ENCODE assay signal across 8 mouse cellular contexts in the genomic region with DNA sequence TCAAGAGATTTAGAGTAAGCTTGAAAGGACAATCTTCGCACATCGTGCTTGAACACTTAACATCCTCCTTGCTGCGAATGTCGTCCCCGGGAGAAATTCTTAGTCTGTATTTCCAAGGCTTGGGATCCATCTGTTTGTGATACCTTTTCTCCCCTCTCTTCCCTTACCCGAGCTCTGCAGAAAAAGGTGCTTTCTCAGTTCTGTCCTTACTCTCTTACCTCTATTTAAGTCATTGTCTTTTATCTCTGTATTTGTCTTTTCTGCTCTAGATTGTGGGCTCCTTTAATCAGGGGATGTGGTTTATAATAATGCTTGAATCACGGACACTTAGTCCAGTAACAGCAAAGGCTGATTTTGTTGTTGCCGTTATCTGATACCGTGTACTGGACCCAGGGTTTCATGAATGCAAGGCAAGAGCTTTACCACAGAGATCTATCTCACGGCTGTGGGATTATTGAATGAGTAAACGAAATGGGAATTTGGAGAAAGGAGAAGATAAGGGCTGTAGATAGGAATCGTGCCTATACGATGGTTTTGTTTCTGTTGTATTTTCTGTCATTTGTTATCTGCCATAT. TPM values are rescaled to one million over a fixed set of nuclear protein-coding genes. Genes with fewer than 3 reads are reported as not detected.
A peak's percentile ranks its signal among the peaks of the same experiment; 100 is the strongest.
DNase-seq lines count a peak whose midpoint lies in the region; ATAC-seq and TF ChIP-seq lines count a peak whose summit lies in the region.

No protein-coding gene starts in this region.

- 7% methylated on average over 13 of the region's 13 CpGs for WGBS in kidney, adult 2 months
- WGBS in heart, embryonic 16.5 days: 2% methylated on average over 13 of the region's 13 CpGs
- WGBS in midbrain, embryonic 12.5 days: 8% methylated on average over 13 of the region's 13 CpGs

- no peak for DNase-seq in kidney, adult 2 months
- DNase-seq in kidney, adult 8-10 months: no peak
- DNase-seq in MN1 (ENCODE audit: low spot score): peak; percentile 18
- DNase-seq in right cerebral cortex, postnatal 36 days (ENCODE audit: low spot score in 2 of 2): no peak
- DNase-seq in left cerebral cortex, adult 9 months (ENCODE audit: low spot score in 2 of 2): no peak
- DNase-seq in testis, postnatal 14 days (ENCODE audit: low spot score): no peak

- peak overlapping the region; percentile 93 for H3K9ac ChIP-seq in heart, embryonic 16.5 days (ENCODE audit: low read length)
- peak overlapping the region; percentile 87 for H3K9ac ChIP-seq in midbrain, embryonic 12.5 days (replicated peaks)

- no peaks in the 10 kb centered on the region for H3K9me3 ChIP-seq in heart, embryonic 16.5 days (replicated peaks; ENCODE audit: control insufficient read depth, low read length)
- no peaks in the 10 kb centered on the region for H3K9me3 ChIP-seq in midbrain, embryonic 12.5 days

- no peak for ATAC-seq in heart, embryonic 16.5 days (replicated peaks; ENCODE audit: extremely low read depth, insufficient read depth, low FRiP score)
- ATAC-seq in midbrain, embryonic 12.5 days (ENCODE audit: low FRiP score, low read depth): no peak

- peaks cover 4% of the 10 kb centered on the region; the same call in 1 of the 2 replicates for H3K4me1 ChIP-seq in kidney, adult 2 months (ENCODE audit: control insufficient read depth, insufficient read depth, low read length)
- peaks cover 13% of the 10 kb centered on the region for H3K4me1 ChIP-seq in heart, embryonic 16.5 days (ENCODE audit: control insufficient read depth, insufficient read depth, low read length)
- H3K4me1 ChIP-seq in midbrain, embryonic 12.5 days: peaks cover 21% of the 10 kb centered on the region

- no peak for TF ChIP-seq POLR2A in kidney, adult 2 months (IDR thresholded peaks at IDR 0.05; ENCODE audit: low read depth, low read length)

- H3K27ac ChIP-seq in kidney, adult 2 months (ENCODE audit: insufficient read depth, low read depth, low read length): peak overlapping the region; percentile 67; the same call in 1 of the 2 replicates
- peak overlapping the region; percentile 93 for H3K27ac ChIP-seq in heart, embryonic 16.5 days (ENCODE audit: low read length)
- peak overlapping the region; percentile 96 for H3K27ac ChIP-seq in midbrain, embryonic 12.5 days (replicated peaks)

- H3K4me2 ChIP-seq in heart, embryonic 16.5 days (ENCODE audit: low read depth, low read length): peak overlapping the region; percentile 91
- peak overlapping the region; percentile 67 for H3K4me2 ChIP-seq in midbrain, embryonic 12.5 days (replicated peaks)

- peak overlapping the region; percentile 84 for H3K4me3 ChIP-seq in kidney, adult 2 months (ENCODE audit: insufficient read depth, low read depth, low read length)
- H3K4me3 ChIP-seq in heart, embryonic 16.5 days (ENCODE audit: low read length): peak overlapping the region; percentile 98
- peak overlapping the region; percentile 85 for H3K4me3 ChIP-seq in midbrain, embryonic 12.5 days

- no peak for TF ChIP-seq CTCF in kidney, adult 2 months (conservative IDR thresholded peaks at IDR 0.05; ENCODE audit: insufficient read depth, insufficient read length, low read depth, low read length)

- no peaks in the 10 kb centered on the region for H3K27me3 ChIP-seq in kidney, adult 2 months (replicated peaks; ENCODE audit: control insufficient read depth, insufficient read depth, low read length)
- no peaks in the 10 kb centered on the region for H3K27me3 ChIP-seq in heart, embryonic 16.5 days (ENCODE audit: control insufficient read depth, insufficient read depth, low read length)
- H3K27me3 ChIP-seq in midbrain, embryonic 12.5 days: no peaks in the 10 kb centered on the region

- peaks cover 4% of the 10 kb centered on the region for H3K36me3 ChIP-seq in kidney, adult 2 months (ENCODE audit: control insufficient read depth, insufficient read depth, low read length)
- H3K36me3 ChIP-seq in heart, embryonic 16.5 days (ENCODE audit: control insufficient read depth, insufficient read depth): peaks cover 8% of the 10 kb centered on the region
- peaks cover 11% of the 10 kb centered on the region for H3K36me3 ChIP-seq in midbrain, embryonic 12.5 days

RNA-seq across cellular contexts. Expression of a gene that starts 1.1 kb away (rescaled TPM):
- 4.1 and 7.0 TPM in 2 replicates for polyA plus RNA-seq in kidney, adult 2 months (2012; rRNA removed)
- polyA plus RNA-seq in heart, embryonic 16.5 days (2015; fragmentation: Nextera tagmentation; extraction: Ambion mirVana): 20.1 and 25.4 TPM in 2 replicates
- polyA plus RNA-seq in midbrain, embryonic 12.5 days (2016; fragmentation: Nextera tagmentation; extraction: Ambion mirVana): 41.3 and 48.4 TPM in 2 replicates
